Mouse (Mus musculus) cerebellum, postnatal 4 days (tissue): ENCODE measurements at regions not wholly inside any gene's neighbourhood (a gene's known extent, or its start where the extent isn't known, plus 50 kb on each side); places are given as distances from the start of the nearest gene placed in this dataset.

Experiments used
- DNase-seq, 2 experiments: peaks; one replicate each; pipeline ENCODE4 v3.0.0; 2022; ENCODE audit warnings: low spot score in 2 of 2, mixed read lengths in 1 of 2

- DNase-seq = no peak
These were observed 104.6 kb downstream of the Ube2e3 start for GRCm38 (mm10) chr2:78972288-78973117.

GRCm38 (mm10) chr2:78973811-78974210, 105.9 kb downstream of the Ube2e3 start:
- no peak for DNase-seq

GRCm38 (mm10) chr2:78974683-78975392, 106.9 kb downstream of the Ube2e3 start:
- no peak for DNase-seq

GRCm38 (mm10) chr2:78975393-78975774, 107.5 kb downstream of the Ube2e3 start:
- no peak for DNase-seq

DNA sequence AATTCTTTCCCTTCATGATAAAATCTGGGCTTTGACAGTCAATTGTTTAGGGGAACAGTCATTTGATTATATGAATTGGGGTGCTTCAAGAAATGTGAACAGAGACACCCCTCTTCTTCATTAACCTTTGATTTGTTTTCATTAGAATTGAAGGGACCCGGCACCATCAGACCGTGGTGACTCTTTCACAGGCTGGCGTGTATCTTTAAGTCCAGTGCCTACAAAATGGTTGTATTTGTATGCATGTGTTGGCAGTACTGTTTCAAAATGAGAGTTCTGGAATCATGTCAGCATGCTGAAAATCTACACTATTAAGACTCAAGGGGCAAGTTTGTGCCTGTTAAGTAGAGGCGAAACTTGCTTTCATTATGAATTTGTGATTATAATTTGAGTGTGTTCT, 108.2 kb downstream of the Ube2e3 start:
- no peak for DNase-seq

DNA sequence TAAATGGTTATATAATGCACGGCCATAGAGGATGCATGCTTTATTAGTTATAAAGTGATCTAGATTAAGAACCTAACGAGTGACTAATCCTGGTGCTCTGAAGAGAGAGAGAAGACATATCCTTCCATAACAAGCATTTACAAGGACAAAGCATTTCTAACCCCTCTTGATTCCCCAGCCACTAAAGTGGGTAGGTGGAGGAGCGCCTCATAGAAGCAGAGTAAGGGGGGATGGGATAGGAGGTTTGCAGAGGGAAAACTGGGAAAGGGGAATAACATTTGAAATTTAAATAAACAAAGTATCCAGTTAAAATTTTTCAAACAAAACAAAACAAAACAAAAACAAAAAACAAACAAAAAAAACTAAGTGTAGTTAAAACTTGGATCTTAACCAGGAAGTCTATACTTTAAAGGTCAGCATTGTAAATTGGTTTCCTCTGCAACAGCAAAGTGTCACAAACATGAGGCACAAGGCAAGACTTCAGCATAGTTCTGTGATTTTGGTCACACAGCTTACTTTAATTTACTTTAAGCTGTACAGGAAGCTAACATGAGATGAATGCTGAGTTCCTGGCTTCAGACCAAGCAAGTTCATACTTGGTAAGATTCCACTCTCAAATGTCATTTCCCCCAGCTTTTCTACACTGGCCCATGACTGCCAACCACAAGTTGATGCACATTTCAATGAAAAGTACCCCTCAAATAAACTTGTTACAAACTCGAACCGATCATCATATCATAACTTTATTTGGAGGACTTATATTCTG, 109.9 kb downstream of the Ube2e3 start:
- no peak for DNase-seq

- no peak for DNase-seq
These were observed 112.1 kb downstream of the Ube2e3 start for GRCm38 (mm10) chr2:78980019-78980418.

DNA sequence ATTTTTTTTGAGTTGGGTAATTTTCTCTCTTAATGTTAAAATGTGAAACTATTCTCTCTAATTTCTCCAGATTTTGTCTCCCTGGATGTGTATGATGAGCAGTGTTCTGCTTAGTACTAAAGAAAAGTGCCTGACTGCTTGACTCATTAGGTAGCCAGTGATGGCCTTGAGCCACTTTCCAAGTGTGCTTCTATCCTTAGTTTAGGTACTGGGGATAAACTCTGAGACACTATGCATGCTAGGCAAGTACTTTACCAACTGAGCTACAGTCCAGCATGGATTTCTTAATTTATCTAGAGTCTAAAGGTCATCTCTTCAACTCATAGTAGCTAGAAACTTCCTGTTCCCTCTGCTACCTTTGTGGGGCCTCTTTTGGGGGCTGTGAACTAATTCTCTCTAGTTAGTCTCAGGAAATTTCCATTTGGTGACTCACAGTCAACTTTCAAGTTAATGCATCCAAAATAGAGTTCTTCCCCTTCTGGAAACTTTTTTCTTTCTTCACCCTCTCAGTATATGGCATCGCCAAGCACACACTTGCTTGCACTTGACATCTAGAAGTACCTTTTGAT, 112.8 kb downstream of the Ube2e3 start:
- no peak for DNase-seq

GRCm38 (mm10) chr2:78983347-78983746, 115.4 kb downstream of the Ube2e3 start:
- DNase-seq = no peak

DNA sequence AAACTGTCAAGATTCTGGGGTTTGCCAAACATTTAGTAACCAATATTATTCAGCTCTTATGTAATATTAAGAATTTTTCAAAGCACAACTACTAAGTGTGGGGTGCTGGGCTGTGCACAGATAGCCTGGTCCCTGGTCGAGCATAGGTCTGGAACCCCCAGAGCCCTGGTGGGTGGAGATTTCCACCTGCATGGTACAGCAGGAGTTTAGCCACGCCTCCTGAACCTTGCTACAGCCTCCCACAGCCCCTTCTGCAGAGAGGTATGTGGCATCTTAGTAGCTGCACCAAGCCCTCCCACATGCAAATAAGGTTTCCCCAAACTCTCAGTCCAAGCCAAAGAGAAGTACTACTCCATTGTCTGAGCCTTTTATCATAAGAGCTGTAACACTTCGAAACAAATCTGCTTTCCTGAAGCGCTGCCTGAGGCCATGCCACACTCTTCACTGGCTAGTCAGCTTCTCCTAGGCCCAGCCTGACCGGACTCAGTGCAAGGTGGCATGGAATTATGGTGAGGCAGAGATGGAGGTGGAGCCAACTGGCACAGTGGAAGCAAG, 116.1 kb downstream of the Ube2e3 start:
- no peak for DNase-seq

DNA sequence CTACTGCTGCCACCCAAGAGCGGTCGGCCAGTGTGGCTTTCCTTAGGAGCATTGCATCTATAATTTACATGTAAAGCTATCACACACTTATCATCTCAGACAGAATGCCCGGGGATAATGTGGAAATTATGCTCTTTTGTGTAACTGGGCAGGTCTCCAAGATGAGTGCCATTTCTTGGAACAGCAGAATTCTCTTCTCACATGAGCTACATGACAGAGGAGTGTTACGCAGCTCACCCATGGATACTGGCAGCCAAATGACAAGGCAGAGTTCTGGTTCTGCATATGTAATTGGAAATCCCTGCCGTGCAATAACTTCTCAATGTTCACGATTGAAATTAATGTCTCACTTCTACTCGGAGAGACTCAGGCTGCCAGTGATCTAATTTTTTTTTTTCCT, 119.1 kb downstream of the Ube2e3 start:
- peak in 1 of 2 experiments; percentile 18 for DNase-seq

- no peak for DNase-seq
These were observed 119.5 kb downstream of the Ube2e3 start for GRCm38 (mm10) chr2:78987388-78987787.

- DNase-seq = no peak
These were observed 120.3 kb downstream of the Ube2e3 start for GRCm38 (mm10) chr2:78988224-78988623.

DNA sequence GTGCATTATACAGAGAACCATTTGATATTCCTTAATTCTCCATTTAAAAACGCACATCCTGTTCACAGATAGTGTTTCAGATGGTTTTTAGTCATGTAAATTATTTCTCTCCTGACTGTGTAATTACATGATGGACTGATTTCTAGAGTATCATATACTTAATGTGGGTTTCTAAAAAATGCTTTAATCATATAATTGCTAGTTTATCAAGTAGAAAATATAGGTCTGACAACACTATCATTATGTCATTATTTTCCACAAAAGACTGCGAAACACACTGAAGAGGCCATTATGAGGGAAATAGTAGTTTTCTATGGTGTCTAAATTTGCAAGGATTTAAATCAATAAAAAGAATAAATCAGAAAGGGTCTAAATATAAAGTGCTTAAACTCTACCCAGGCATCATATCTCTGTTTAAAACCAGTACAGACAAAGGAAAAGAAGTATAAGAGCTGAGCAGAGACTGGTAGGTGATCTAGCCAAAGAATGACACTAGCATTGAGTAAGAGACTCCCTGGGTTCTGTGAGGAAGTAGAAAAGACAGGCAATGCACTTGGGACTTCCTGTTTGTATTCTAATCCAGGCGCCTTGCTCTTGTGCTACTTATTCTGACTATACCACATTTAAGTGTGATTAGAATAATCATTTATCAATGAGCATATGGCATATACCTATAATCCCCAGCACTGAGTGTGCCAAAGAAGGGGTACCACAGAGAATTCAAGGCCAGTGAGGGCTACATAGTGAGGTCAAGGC, 127.1 kb downstream of the Ube2e3 start:
- DNase-seq = no peak

- DNase-seq = no peak
These were observed 130.7 kb downstream of the Ube2e3 start for GRCm38 (mm10) chr2:78998637-78999036.

DNA sequence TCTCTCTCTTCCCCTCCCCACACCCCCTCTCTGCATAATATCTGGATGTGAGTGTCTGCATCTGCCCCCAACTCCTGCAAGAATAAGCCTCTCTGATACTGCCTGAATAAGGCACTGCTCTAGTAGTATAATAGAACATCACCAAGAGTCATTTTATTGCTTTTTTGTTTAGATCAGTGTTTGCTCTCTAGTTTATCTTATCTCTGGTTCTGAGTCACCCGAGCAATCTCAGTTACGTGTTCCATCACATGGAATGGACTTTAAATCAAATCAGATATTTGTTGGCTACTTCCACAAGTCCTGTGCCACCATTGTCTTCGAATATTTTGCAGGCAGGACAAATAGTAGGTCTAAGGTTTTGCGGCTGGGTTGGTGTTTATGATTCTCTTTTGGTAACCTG, 131.5 kb downstream of the Ube2e3 start:
- DNase-seq = no peak

DNA sequence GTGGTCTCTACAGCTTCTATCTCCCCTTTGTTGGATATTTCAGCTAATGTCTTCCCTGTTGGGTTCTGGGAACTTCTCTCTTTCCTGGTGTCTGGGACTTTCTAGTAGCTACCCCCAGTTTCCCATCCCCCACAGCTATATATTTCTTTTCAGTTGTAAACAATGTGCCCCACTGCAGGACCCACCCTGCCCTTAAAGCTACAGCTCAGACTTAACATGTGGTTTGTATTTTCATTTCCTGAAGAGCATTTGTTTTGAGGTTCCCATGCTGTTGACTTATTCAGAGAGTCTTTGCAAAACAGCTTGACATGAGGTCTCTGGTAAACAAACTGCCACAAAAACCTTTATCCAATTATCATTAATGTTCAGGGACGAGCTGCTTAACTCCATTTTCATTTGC, 136.9 kb downstream of the Ube2e3 start:
- DNase-seq = no peak

DNA sequence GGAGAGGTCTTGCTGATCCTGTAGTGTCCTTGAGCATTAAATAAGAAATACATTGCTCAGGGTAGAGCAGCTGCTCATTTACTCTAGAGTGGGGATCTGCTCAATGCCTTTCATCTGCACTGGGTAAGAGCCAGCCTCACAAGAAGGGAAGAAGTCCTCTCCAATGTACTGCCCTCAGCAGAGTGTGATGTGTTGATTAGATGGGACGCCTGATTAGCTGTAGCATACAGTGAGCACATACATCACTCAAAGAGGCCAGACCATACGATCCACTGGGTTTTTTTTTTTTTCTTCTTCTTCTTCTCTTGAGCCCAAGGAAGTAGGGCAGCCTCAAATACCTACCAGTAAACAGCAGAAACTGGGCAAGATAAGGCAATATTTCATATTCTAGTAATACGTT, 140.7 kb downstream of the Ube2e3 start:
- no peak for DNase-seq

GRCm38 (mm10) chr2:79009791-79010190, 141.9 kb downstream of the Ube2e3 start:
- no peak for DNase-seq

GRCm38 (mm10) chr2:79010273-79010672, 142.3 kb downstream of the Ube2e3 start:
- no peak for DNase-seq
